Mouse (Mus musculus) erythroblast, embryonic 14.5 days (primary cell): ENCODE measurements at regions not wholly inside any gene's neighbourhood (a gene's known extent, or its start where the extent isn't known, plus 50 kb on each side); places are given as distances from the start of the nearest gene placed in this dataset.
"Not testable (repeated sequence)": the region's sequence is repeated elsewhere in the genome, so short reads cannot be mapped to it uniquely, and the experiment has no call there.

ENCODE experiments used
- H3K27me3 ChIP-seq: 2 replicates; pipeline ENCODE4 v1.6.1; 2012; ENCODE audit warnings: inconsistent platforms; ENCODE audit not compliant: control insufficient read depth
- H3K36me3 ChIP-seq: 2 replicates; pipeline ENCODE4 v1.6.1; 2012; ENCODE audit warnings: mild to moderate bottlenecking, inconsistent platforms; ENCODE audit not compliant: control insufficient read depth
- H3K4me1 ChIP-seq: 2 replicates; pipeline ENCODE4 v1.6.1; 2012; ENCODE audit warnings: inconsistent platforms; ENCODE audit not compliant: control insufficient read depth
- H3K4me3 ChIP-seq: replicated peaks from 2 replicates; pipeline ENCODE3; 2012; ENCODE audit warnings: moderate library complexity, mild to moderate bottlenecking, inconsistent platforms
- H3K9me3 ChIP-seq: 2 replicates; pipeline ENCODE4 v1.6.1; 2012; ENCODE audit warnings: low read length, inconsistent platforms, mixed read lengths; ENCODE audit not compliant: control insufficient read depth
- GATA1 ChIP-seq: IDR thresholded peaks from 2 replicates; pipeline ENCODE4 v1.6.1; 2012; ENCODE audit warnings: low read length, inconsistent platforms, mixed read lengths
- TAL1 ChIP-seq: IDR thresholded peaks from 3 replicates; pipeline ENCODE4 v1.6.1; 2012; ENCODE audit warnings: low read length, inconsistent platforms, mixed read lengths

- H3K4me3 ChIP-seq, H3K27me3 ChIP-seq, H3K4me1 ChIP-seq, H3K36me3 ChIP-seq, H3K9me3 ChIP-seq: not testable (repeated sequence)
Measured at GRCm38 (mm10) chr9:11441241-11441997, 536.8 kb upstream of the Cntn5 start.

- Histone ChIP-seq H3K4me3 (no peak overlapping the region), H3K27me3 (no peaks in the 10 kb centered on the region), H3K9me3 (no peaks in the 10 kb centered on the region), H3K36me3 (no peaks in the 10 kb centered on the region), H3K4me1 (no peaks in the 10 kb centered on the region)
- TF ChIP-seq TAL1, result no peak
- TF ChIP-seq GATA1, result no peak
Measured at GRCm38 (mm10) chr9:11436443-11437167, 532.0 kb upstream of the Cntn5 start.

GRCm38 (mm10) chr9:11436014-11436413 lies 531.4 kb upstream of the Cntn5 start:
- Histone ChIP-seq H3K36me3 (no peaks in the 10 kb centered on the region), H3K4me3 (no peak overlapping the region), H3K9me3 (no peaks in the 10 kb centered on the region)

GRCm38 (mm10) chr9:11435019-11435418 lies 530.4 kb upstream of the Cntn5 start:
- no peak for TF ChIP-seq GATA1
- TF ChIP-seq TAL1, result no peak
- Histone ChIP-seq H3K27me3 (no peaks in the 10 kb centered on the region), H3K4me3 (no peak overlapping the region), H3K4me1 (no peaks in the 10 kb centered on the region), H3K9me3 (no peaks in the 10 kb centered on the region), H3K36me3 (no peaks in the 10 kb centered on the region)

More at GRCm38 (mm10) chr9:11436014-11436413, 531.4 kb upstream of the Cntn5 start:
- Histone ChIP-seq H3K27me3 (no peaks in the 10 kb centered on the region), H3K4me1 (no peaks in the 10 kb centered on the region)
- TF ChIP-seq TAL1 (no peak), GATA1 (no peak)

GRCm38 (mm10) chr9:11426473-11426872 lies 521.9 kb upstream of the Cntn5 start:
- TF ChIP-seq TAL1 (no peak), GATA1 (no peak)
- no peaks in the 10 kb centered on the region for H3K4me1 ChIP-seq
- no peaks in the 10 kb centered on the region for H3K36me3 ChIP-seq
- H3K27me3 ChIP-seq, result no peaks in the 10 kb centered on the region
- H3K4me3 ChIP-seq, result no peak overlapping the region
- H3K9me3 ChIP-seq, result no peaks in the 10 kb centered on the region

GRCm38 (mm10) chr9:11396829-11397228 lies 492.3 kb upstream of the Cntn5 start:
- H3K4me1 ChIP-seq, result no peaks in the 10 kb centered on the region
- H3K4me3 ChIP-seq, result no peak overlapping the region
- no peaks in the 10 kb centered on the region for H3K36me3 ChIP-seq
- no peaks in the 10 kb centered on the region for H3K9me3 ChIP-seq
- H3K27me3 ChIP-seq, result no peaks in the 10 kb centered on the region
- TF ChIP-seq GATA1 (no peak), TAL1 (no peak)

- TF ChIP-seq TAL1, result no peak
- no peak for TF ChIP-seq GATA1
- Histone ChIP-seq H3K4me1 (no peaks in the 10 kb centered on the region), H3K4me3 (no peak overlapping the region), H3K9me3 (no peaks in the 10 kb centered on the region), H3K36me3 (no peaks in the 10 kb centered on the region), H3K27me3 (no peaks in the 10 kb centered on the region)
Measured at GRCm38 (mm10) chr9:11381648-11382075, 477.1 kb upstream of the Cntn5 start.

- Histone ChIP-seq H3K4me3 (no peak overlapping the region), H3K36me3 (no peaks in the 10 kb centered on the region), H3K4me1 (no peaks in the 10 kb centered on the region), H3K27me3 (no peaks in the 10 kb centered on the region), H3K9me3 (no peaks in the 10 kb centered on the region)
- TF ChIP-seq GATA1 (no peak), TAL1 (no peak)
Measured at GRCm38 (mm10) chr9:11380531-11380930, 476.0 kb upstream of the Cntn5 start.

- Histone ChIP-seq H3K27me3 (no peaks in the 10 kb centered on the region), H3K4me3 (no peak overlapping the region), H3K4me1 (no peaks in the 10 kb centered on the region), H3K36me3 (no peaks in the 10 kb centered on the region), H3K9me3 (no peaks in the 10 kb centered on the region)
- no peak for TF ChIP-seq TAL1
- TF ChIP-seq GATA1, result no peak
Measured at GRCm38 (mm10) chr9:11378046-11378445, 473.5 kb upstream of the Cntn5 start.
